Mouse (Mus musculus): Measurements from ENCODE around the gene Zcchc7.

GRCm38 (mm10) chr4:44780462-44781157, 24.9 kb downstream of the Zcchc7 start:
- TF ChIP-seq GATA1 (IDR thresholded peaks at IDR 0.05; ENCODE audit: borderline replicate concordance, low read length) (no peak), FLI1 (IDR thresholded peaks at IDR 0.05; ENCODE audit: low read length) (no peak)

All from megakaryocyte, embryonic 14.5 days (primary cell).